Mouse (Mus musculus): Measurements from ENCODE around the gene Cntnap5a.
A peak's percentile ranks its signal among the peaks of the same experiment; 100 is the strongest.
"Not testable (repeated sequence)": the region's sequence is repeated elsewhere in the genome, so short reads cannot be mapped to it uniquely, and the experiment has no call there.

Gene Cntnap5a

GRCm38 (mm10) chr1:116044083-116044482 is 359.5 kb downstream of the Cntnap5a start:
- DNase-seq (ENCODE audit: low read depth, low spot score): no peak

- DNase-seq (ENCODE audit: low read depth, low spot score): no peak
Measured at GRCm38 (mm10) chr1:116107010-116107723, 422.6 kb downstream of the Cntnap5a start.

GRCm38 (mm10) chr1:116107724-116108058 is 423.1 kb downstream of the Cntnap5a start:
- no peak for DNase-seq (ENCODE audit: low read depth, low spot score)

DNA sequence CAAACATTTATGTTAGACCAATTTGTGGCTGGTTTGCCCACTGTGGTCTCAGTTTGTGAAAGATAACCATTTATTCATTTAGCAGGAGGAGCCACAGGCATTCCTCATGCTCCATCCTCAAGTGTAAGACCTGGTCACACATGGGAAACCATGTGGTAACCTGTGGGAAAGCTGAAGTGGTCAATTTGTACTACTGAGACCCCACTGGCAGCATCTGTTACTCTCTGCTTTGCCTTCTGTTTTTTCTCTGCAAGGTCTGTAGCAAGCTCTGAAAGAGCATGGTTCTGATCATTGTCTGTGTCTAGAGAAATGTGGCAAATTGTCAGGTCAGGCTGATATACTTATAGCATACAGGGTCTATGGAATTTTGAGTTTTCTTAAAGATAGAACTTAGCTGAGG is 423.8 kb downstream of the Cntnap5a start:
- no peak for DNase-seq (ENCODE audit: low read depth, low spot score)

DNA sequence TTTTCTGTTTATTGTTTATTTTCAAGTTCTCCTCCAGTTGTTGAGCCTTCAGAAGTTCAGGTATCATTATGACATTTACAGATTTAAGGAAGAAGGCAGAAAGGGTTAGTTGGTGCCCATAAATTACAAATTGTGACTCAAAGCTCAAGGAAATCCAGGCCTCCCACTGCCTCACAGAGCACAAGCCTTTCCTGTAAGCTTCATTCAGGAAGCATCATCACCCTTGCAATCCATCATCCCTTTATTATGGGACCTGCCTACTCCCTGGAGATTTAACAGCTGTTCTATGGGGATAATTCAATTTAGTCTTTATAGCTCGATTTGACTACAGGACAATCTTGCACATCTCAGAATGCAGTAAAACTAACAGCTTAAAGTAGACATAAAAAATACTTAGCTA is 441.2 kb downstream of the Cntnap5a start:
- DNase-seq (ENCODE audit: low read depth, low spot score): no peak

DNA sequence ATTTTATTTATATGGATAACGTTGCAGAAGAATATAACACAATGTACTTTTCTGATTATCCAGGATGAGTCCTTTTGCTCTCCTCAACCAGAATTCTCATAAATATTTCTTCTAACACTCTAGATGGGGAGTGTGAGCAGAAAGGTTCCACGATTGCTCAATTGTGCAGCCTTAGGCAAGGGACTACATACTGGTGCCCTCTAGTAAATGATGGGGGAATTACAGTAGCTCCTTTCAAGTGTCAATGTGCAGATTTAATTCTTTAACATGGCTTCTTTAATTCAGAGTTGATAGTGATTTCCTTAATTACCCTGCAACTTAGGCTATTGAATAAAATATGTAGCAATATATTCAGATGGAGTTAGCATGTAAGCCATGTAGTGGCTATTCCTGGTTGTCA is 442.5 kb downstream of the Cntnap5a start:
- DNase-seq (ENCODE audit: low read depth, low spot score): peak; percentile 13

DNA sequence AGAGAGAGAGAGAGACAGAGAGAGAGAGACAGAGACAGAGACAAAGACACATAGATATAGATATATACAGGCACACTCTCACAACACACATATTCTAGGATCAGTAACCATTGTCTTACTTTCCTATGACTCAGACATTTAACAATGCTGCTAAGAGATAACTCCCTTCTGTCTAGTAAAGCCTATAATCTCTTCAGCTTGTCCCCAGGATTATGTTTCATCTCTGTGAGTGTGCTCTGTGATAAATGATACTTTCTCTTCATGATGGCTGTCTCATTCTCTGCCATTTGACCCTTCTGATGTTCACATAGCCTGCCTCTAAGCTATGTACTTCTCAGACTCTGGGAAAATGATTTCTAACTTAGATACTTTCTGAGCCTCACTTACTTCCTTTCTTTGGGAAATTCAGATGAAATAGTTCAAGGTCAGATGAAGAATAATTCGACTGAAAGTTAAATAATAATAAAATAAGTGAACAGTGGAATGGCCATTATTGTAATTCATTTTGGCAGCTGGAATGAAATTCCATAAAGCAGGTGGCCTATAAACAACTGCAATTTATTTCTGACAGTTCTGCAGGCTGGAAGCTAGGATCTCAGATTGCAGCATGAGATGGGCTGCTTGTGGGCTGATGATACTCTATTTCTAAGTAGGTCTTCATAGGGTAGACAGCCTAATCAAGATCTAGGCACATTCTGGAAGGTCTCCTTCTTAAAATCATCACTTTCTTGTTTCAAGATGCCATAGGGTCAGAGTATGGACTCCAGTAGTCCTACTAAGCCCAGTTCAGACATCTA is 444.1 kb downstream of the Cntnap5a start:
- DNase-seq (ENCODE audit: low read depth, low spot score): no peak

GRCm38 (mm10) chr1:116132471-116132870 is 447.9 kb downstream of the Cntnap5a start:
- no peak for DNase-seq (ENCODE audit: low read depth, low spot score)

DNA sequence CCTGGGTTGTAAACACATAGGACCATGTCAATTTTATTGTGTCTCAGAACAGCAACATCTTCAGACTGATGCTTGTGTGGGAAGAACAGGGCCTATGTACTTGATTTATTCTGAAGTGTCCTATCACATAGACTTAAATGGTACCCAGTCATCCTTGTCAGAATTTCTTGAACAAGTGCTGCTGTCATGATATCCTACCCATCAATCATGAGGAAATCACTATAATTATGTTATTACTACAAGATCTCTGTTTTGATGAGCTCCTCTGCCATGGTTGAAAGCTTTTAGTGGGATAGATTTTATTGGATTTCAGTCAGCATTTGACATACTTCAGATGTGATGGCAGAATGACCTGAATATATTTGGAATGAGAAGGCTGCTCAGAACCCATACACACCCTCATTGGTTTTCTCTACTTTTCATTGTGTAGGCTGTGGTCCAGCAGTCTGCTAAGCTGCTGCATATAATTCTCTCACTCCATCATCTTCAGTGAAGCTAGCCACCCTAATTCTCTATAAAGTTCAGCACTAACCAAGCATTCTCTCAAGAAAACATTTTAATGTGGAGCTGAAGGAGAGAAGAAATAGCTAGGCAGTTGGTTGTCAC is 465.3 kb downstream of the Cntnap5a start:
- no peak for DNase-seq (ENCODE audit: low read depth, low spot score)

DNA sequence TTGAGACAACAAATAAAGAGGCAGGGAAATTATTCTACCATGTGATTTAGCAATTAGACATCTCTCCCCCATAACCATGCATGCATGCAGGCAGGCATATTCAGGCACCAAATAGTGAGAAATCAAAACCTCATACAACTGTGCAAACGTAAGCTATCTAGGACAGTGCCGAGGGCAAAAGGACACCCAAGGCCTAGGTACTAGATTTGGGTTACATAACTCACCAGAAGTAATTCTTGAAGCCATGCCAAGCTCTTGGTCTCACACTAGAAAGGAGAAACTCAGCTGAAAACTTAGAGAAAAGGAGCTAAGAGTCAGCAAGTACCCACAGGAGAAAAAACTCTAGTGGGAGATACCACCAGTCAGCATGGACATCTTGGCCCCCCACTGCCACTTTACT is 499.9 kb downstream of the Cntnap5a start:
- no peak for DNase-seq (ENCODE audit: low read depth, low spot score)

DNA sequence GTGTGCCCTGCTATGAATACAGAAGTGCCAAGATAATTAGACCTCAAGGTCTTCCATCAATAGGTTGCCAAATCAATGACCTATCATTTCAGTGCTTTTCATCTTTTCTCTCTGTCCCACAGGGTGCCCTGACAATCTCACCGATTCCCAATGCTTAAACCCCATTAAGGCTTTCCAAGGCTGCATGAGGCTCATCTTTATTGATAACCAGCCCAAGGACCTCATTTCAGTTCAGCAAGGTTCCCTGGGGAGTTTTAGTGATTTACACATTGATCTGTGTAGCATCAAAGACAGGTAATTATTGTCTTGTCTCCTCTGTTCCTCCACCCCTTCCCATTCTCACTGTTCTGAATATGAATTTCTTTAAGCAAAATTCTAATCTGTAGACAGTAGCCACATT is 503.6 kb downstream of the Cntnap5a start:
- not testable (repeated sequence) for DNase-seq (ENCODE audit: low read depth, low spot score)

DNA sequence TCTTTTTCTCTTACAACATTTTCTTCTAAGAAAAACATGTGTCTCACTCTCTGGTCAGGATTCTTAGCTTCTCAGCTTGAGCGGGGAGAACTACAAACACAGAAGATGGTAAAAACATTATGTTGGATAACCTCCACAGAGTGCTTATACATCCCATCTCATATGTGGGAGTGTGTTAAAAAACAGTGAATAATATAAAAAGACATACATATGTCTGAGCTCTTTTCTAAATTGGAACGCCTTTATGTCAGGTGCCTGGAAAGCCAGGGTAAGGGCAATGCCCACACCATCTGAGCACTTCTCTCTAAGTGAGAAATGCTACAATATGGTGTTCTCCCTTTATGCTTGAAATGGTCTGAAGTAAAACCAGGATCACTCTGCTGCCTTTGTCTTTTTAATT is 507.7 kb downstream of the Cntnap5a start:
- DNase-seq (ENCODE audit: low read depth, low spot score): no peak

DNA sequence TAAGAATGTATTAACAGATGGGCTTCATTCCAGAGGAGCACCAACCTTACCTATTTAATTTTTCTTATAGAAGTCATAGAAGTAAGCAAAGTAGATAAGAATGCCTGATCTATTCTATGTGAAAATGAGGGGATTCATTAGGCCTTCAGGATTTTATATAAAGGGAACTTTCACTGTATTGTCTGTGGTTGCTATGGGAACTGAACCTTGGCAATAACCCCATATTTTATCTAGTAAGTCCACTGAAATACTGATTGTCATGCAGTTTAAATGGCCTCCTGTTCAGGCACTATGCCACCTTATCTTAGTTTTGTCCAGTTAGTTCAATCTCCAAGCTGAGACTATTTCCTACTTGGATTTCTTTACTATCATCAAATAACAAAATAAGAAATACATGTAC is 532.3 kb downstream of the Cntnap5a start:
- DNase-seq (ENCODE audit: low read depth, low spot score): no peak

DNA sequence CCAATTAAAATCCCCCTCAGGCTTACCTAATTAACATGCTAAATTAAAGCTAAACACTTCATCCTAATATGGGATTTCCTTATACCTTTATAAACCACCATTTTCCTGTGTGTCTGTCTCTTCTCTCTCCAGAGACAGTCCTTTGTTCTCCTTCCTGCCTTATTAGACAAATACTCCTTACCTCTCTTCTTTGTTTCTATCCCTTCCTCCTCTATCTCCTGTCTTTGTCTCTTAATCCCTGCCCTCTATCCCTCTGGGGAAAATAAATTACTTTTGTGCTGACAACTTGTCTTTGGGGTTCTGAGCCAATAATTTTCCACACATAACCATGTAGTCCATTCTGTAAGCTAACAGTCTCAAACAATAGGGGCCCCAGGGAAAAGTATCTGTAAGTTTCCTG is 556.0 kb downstream of the Cntnap5a start:
- no peak for DNase-seq (ENCODE audit: low read depth, low spot score)

- no peak for DNase-seq (ENCODE audit: low read depth, low spot score)
Measured at GRCm38 (mm10) chr1:116243856-116244255, 559.3 kb downstream of the Cntnap5a start.

GRCm38 (mm10) chr1:116281144-116281543 is 596.6 kb downstream of the Cntnap5a start:
- DNase-seq (ENCODE audit: low read depth, low spot score): no peak

DNA sequence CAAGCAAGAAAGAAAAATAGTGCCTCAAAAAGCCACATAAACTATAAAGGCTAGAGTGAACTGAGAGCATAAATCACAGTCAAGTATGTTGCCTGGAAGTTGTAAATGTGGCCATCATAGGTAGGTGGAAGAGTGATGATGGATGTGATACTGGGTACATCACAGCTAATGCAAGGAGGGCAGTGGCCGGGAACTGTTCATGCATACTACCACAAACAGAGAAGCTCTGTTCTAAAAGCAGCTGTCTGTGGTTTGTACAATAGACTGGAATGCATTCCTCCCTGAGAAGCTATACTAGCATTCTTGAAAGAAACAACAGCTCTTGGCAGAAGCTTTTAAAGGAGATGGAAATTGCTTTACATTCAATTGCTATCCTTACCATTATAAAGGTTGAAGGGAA is 599.4 kb downstream of the Cntnap5a start:
- DNase-seq (ENCODE audit: low read depth, low spot score): no peak

DNA sequence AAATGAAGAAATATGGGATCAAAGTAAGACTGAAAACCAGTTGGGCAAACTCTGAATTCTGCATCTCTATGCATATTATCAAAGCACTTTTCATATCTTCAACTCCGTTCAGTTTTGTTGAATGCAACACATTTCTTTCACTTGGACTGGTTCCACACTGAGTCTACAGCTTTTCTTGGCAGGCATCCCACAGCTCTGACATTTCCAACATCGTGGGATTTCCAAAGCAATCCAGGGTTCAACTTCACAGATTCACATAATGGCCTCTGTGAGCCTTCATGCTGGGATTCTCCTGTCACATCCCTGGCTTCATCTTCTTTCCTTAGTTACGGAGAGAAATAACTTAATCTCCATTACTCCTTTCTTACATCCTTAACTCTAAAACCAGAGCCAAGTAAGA is 622.0 kb downstream of the Cntnap5a start:
- no peak for DNase-seq (ENCODE audit: low read depth, low spot score)

GRCm38 (mm10) chr1:116311512-116311911 is 627.0 kb downstream of the Cntnap5a start:
- DNase-seq (ENCODE audit: low read depth, low spot score): no peak

DNA sequence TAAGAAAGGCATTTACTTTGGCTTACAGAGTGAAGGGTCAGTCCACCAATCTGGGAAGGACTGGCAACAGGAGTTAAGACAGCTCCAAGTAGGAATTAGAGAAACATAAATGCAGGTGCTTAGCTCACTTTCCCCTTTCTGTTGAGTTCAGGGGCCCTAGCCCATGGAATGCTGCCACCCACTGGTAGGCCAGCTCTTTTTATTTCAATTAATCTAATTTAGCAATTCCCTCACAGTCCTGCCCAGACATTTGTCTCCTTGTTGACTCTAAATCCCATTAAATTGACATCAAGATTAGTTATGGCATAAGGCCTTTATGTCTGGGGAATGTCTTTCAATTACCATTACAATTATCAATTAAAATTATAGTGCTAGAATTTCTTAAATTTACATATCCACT is 628.7 kb downstream of the Cntnap5a start:
- DNase-seq (ENCODE audit: low read depth, low spot score): peak; percentile 9

GRCm38 (mm10) chr1:116324505-116324904 is 639.9 kb downstream of the Cntnap5a start:
- DNase-seq (ENCODE audit: low read depth, low spot score): no peak

GRCm38 (mm10) chr1:116353669-116354068 is 669.1 kb downstream of the Cntnap5a start:
- DNase-seq (ENCODE audit: low read depth, low spot score): no peak

DNA sequence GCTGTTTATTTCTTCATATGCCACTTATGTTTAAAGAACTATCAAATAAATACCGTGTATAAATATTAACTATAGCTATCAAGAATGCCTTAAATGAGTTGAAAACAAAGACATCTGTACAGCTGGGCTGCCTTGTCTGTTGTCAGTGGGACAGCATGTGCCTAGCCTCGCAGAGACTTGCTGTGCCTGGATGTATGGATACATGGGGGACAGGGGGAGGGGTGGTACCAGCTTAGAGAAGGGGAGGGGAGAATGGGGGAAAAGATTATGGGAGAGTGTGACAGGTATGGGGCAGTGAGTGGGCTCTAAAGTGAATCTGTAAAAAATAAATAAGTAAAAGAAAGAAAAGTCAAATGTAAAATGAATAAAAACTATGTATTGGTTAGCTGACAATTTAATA is 681.0 kb downstream of the Cntnap5a start:
- DNase-seq (ENCODE audit: low read depth, low spot score): no peak

Data from ES-CJ7 (cell line).